Mouse (Mus musculus): ENCODE data around the gene Ncam1.

Ncam1 gene

GRCm38 (mm10) chr9:49488912-49489895, 309.5 kb downstream of the Ncam1 start:
- DNase-seq = peak; percentile 87

DNA sequence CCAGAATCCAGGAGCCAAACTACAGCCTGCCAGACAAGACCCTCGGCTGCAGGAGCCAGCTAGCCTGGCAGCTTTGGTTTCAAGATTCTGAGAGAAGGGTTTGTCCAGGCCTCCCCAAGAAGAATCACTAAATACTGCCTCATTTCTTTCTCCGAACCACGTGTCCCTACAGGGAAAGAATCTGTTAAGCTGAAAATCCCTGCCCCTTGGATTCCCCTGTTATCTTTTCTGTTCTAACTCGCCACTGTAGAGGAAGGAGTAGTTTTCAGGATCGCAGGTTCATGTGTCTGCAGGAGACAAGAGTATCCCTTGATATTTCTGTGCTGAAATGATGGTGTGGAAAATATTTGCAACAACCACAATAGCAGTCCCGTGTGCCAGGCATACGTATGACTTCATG, 310.5 kb downstream of the Ncam1 start:
- no peak for DNase-seq

DNA sequence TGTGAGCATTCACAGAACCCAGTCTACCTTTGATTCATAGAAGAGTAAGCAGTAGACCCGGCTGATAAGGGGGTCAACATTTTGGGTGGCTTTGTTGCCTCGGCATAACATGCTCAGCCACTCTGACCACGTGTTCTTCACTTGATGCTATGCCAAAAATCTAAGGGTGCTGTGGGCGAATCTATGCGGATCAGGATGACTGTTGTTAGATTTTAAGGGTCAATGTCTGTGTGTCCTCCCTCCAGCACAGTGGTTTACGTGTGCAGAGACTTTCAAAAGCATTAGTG, 311.1 kb downstream of the Ncam1 start:
- DNase-seq = no peak

GRCm38 (mm10) chr9:49486805-49487656, 311.7 kb downstream of the Ncam1 start:
- DNase-seq = no peak

DNA sequence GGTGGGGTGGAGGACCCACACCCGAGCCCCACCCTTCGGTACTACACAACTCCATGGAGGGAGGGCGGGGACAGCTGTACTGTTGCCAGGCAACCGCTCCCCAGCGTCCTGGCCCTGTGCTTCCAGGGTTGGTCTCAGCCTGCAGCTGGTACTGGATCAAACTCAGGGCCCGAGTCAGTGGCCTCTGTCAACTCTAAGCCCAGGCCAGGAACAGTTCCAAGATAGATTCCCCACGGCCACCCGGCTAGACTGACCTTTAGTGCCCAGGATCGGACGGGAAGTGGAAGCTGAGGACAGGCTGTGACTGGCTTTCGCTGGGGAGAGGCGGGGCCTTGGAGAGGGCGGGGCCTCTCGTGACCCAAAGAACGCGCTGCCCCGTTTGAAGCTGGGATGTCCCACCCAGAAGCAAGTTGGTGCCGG, 312.8 kb downstream of the Ncam1 start, which contains the start of gene Ttc12:
Gene Ttc12, minus strand, starts transcription at position 334 of the 420 bp plus-strand sequence.
- peak; percentile 93 for DNase-seq

DNA sequence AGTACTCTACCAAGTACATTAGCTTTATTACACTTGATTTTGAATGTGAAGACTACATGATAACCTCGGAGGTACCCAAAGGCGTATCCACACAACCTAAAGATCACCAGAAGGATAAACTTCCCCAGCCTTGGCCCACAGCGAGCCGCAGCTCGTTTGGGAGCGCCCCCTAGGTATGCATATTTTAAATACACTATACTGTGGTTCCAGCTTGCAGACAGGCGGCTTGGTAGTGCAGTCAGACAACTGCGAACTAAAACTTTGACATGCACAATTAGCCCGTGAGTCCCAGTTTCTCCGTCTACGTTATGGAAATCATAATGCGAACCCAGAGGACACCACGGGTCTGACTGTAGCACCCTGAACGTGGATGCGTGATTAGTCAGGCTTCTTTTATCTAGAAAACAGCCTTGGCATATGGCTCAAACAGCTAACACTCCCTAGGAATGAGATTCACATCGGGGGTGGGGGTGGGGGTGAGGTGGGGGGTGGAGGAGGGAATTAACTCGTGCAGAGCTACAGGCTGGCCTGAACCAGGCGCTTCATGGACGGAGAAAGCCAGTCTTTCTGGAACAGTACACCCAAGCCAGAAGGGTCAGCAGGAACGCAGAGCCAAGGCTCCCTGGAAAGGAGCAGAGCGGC, 313.4 kb downstream of the Ncam1 start:
- peak; percentile 55 for DNase-seq

- DNase-seq = no peak
Measured at GRCm38 (mm10) chr9:49483316-49483715, 315.4 kb downstream of the Ncam1 start.

DNA sequence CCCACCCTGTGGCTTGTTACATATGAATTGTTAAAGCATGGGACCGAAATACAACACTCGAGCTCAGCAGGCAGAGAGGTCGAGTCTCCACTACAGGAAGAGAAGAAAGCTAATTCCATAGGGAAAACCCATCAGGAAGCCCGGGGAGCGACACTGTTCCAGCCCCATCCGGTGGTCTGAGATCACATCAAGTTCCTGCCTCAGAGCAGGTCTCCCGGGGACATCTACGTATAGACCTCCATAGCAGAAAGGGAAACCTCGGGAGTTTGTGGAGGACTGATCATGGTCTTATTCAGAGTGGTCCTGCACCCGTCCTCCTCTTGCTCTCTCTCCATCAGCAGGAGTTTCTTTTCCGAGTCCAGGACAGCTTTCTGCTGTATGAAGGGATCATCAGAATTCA, 326.6 kb downstream of the Ncam1 start:
- no peak for DNase-seq

DNA sequence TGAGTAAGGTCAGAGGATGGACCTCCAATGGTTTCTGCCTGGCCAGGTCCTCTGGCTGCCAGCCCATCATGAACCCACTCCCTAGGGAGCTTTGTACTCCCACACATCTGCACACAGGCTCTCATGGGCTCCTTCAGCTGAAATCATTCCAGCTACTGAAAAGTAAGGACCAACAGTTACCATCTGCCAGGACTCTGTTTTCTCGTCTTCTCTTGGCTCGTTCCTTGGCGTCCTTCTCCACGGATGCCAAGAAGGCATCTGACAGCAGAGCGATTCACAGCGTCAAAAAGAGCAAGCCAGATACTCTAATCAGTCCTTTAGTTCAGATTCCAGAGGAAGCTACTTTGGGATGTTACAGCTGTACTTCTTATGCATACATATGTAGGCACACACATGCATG, 327.8 kb downstream of the Ncam1 start:
- DNase-seq = no peak

DNA sequence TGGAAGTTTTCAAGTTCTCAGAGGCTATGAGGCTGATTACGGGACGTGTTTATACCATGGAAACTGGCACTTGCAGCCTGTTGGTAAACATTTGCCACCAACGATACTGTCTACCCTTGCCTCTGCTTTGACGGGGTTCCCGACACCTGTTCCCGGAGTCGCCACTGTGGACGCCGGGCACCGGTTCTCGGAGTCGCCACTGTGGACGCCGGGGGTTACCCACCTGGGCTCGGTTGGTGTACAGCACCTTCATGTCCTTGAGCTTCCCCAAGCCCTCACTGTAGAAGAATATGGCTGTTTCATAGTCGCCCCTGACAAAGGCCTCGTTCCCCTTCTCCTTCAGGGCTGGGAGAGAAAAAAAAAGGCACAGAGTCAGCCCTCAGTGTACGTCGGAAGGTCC, 328.7 kb downstream of the Ncam1 start:
- no peak for DNase-seq

DNA sequence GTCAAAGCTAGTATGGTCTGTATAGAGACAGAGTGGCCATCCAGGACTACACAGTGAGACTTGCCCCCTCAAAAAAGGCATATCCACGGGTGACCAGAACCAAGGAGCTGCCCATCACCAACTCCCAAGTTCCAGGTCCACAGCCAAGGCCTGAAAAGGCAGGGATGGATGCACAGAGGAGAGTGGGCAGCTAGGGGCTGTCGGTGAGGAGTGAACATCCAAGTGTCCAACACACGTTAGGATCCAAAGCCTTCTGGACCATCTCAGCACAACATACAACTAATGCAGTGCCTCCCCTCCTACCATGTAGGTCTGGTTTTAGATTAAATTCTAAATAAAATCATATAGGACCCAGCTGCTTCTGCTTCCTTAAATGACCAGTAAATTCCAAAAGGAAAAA, 342.6 kb downstream of the Ncam1 start:
- DNase-seq = no peak

DNA sequence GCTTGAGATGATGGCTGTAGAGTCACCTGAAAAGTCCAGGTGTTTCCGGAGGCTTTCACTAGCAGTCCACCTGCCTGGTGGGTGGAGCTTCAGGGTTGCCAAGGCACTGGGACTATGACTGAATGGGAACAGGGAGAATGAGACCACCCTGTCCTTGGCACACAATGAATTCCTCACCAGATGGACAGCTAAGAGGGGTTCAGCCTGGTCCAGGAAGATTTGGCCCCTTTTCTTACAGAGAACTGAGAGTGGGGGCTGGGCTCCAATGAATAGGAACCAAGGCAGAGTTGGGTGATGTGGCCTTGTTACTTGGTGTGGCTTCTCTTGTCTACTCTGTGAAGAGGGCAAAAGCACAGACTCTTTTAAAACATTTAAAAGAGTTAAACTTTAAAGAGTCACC, 346.3 kb downstream of the Ncam1 start:
- no peak for DNase-seq

Measured in kidney, postnatal 14 days (tissue).